Mouse (Mus musculus) gastrocnemius, postnatal 4 days (tissue): Measurements from ENCODE around the gene Mfsd12. TPM values are rescaled to one million over a fixed set of nuclear protein-coding genes. Genes with fewer than 3 reads are reported as not detected.
A peak's percentile ranks its signal among the peaks of the same experiment; 100 is the strongest.

Source experiments
- DNase-seq, 2 experiments: peaks; one replicate each; pipeline ENCODE4 v3.0.0; 2021 to 2022; ENCODE audit warnings: low spot score in 2 of 2, mixed read lengths in 2 of 2
- microRNA-seq: library from miRNA; unstranded; fragments of <30 nt; microRNA quantifications from one replicate; pipeline ENCODE4 v1.2.0, GENCODE M21; 2021
- total RNA-seq, 2 experiments: library from RNA; stranded (reverse); gene quantifications; 2 replicates each; pipeline ENCODE4 v1.2.3; 2021

Mfsd12 gene
- total RNA-seq, 2 experiments from 2014 or later = 8.6 to 9.9 TPM

GRCm38 (mm10) chr10:81413310-81414261 is 56.3 kb downstream of the Mfsd12 start:
- DNase-seq = peak; percentile 80 to 89

- DNase-seq = no peak
Observed at GRCm38 (mm10) chr10:81414682-81415081, 57.4 kb downstream of the Mfsd12 start.

- no peak for DNase-seq
Observed at GRCm38 (mm10) chr10:81415146-81415545, 57.9 kb downstream of the Mfsd12 start.

Small RNA genes within 50 kb of the gene (microRNA-seq; reads per million reads assigned to microRNA genes)
- not detected for gene Mir6913

Other genes starting within 250 kb of the Mfsd12 start
- gene Zbtb7a, start 222.3 kb upstream of the Mfsd12 start, total RNA-seq = 10 to 100 TPM; 37.7 to 42.0 TPM
- gene Pias4, start 189.6 kb upstream of the Mfsd12 start, total RNA-seq = 10 to 100 TPM; 22.1 to 22.5 TPM
- 1,000 to 10,000 TPM; 1,324 to 1,404 TPM for gene Eef2, start 180.9 kb upstream of the Mfsd12 start, total RNA-seq
- gene Dapk3, start 174.5 kb upstream of the Mfsd12 start, total RNA-seq = 10 to 100 TPM; 40.2 to 41.4 TPM
- gene 4930442H23Rik, start 173.6 kb upstream of the Mfsd12 start, total RNA-seq = not detected
- gene Nmrk2, start 155.4 kb upstream of the Mfsd12 start, total RNA-seq = 1 to 10 TPM; 1.2 to 1.5 TPM
- under 1 TPM; 0.08 to 0.12 TPM for gene Atcay, start 126.7 kb upstream of the Mfsd12 start, total RNA-seq
- gene Zfr2, start 124.3 kb upstream of the Mfsd12 start, total RNA-seq = 1 to 10 TPM; 4.3 to 5.6 TPM
- gene Matk, start 104.6 kb upstream of the Mfsd12 start, total RNA-seq = under 1 TPM; 0.34 to 0.78 TPM
- 10 to 100 TPM; 90.0 to 97.6 TPM for gene Mrpl54, start 90.6 kb upstream of the Mfsd12 start, total RNA-seq
- gene Apba3, start 90.5 kb upstream of the Mfsd12 start, total RNA-seq = 10 to 100 TPM; 49.2 to 50.2 TPM
- under 1 TPM; 0.25 to 0.44 TPM for gene Tjp3, start 65.9 kb upstream of the Mfsd12 start, total RNA-seq
- 10 to 100 TPM; 35.8 TPM for gene Pip5k1c, start 64.5 kb upstream of the Mfsd12 start, total RNA-seq
- 10 to 100 TPM; 17.8 to 18.3 TPM for gene Cactin, start 36.4 kb upstream of the Mfsd12 start, total RNA-seq
- gene Tbxa2r, start 28.8 kb upstream of the Mfsd12 start, total RNA-seq = 1 to 10 TPM; 4.8 to 5.8 TPM
- under 1 TPM; 0.66 to 0.86 TPM for gene Gipc3, start 14.2 kb upstream of the Mfsd12 start, total RNA-seq
- gene Hmg20b, start 7.0 kb upstream of the Mfsd12 start, total RNA-seq = 10 to 100 TPM; 46.2 to 58.6 TPM
- gene 4930404N11Rik, start 8.3 kb downstream of the Mfsd12 start, total RNA-seq = 1 to 10 TPM; 1.7 to 1.8 TPM
- 10 to 100 TPM; 32.2 to 33.5 TPM for gene Fzr1, start 21.0 kb downstream of the Mfsd12 start, total RNA-seq
- 10 to 100 TPM; 48.1 to 48.5 TPM for gene Dohh, start 26.9 kb downstream of the Mfsd12 start, total RNA-seq
- gene Gm48551, start 27.0 kb downstream of the Mfsd12 start, total RNA-seq = 1 to 10 TPM in 1 of 2 experiments, under 1 TPM in 1; 0.70 to 1.5 TPM
- 1 to 10 TPM; 1.3 to 2.0 TPM for gene Gm48552, start 31.5 kb downstream of the Mfsd12 start, total RNA-seq
- under 1 TPM; 0.91 to 0.98 TPM for gene Smim24, start 35.6 kb downstream of the Mfsd12 start, total RNA-seq
- gene Nfic, start 98.1 kb downstream of the Mfsd12 start, total RNA-seq = 100 to 1,000 TPM; 274 to 335 TPM
- gene Celf5, start 125.2 kb downstream of the Mfsd12 start, total RNA-seq = under 1 TPM; 0.47 to 0.52 TPM
- 10 to 100 TPM; 59.3 to 61.3 TPM for gene Ncln, start 138.9 kb downstream of the Mfsd12 start, total RNA-seq
- gene S1pr4, start 142.6 kb downstream of the Mfsd12 start, total RNA-seq = under 1 TPM; 0.37 to 0.54 TPM
- gene Gna15, start 166.7 kb downstream of the Mfsd12 start, total RNA-seq = 1 to 10 TPM; 1.1 to 1.8 TPM
- gene Gna11, start 187.7 kb downstream of the Mfsd12 start, total RNA-seq = 10 to 100 TPM; 56.8 to 59.5 TPM
- 100 to 1,000 TPM; 537 to 620 TPM for gene Aes, start 202.0 kb downstream of the Mfsd12 start, total RNA-seq
- 10 to 100 TPM in 1 of 2 experiments, 1 to 10 TPM in 1; 7.8 to 10.5 TPM for gene Tle2, start 217.1 kb downstream of the Mfsd12 start, total RNA-seq
- 1 to 10 TPM; 5.2 to 6.6 TPM for gene Tle6, start 243.6 kb downstream of the Mfsd12 start, total RNA-seq
- gene BC025920, start 248.8 kb downstream of the Mfsd12 start, total RNA-seq = 1 to 10 TPM; 1.2 to 1.7 TPM